Mouse (Mus musculus) MEL (cell line): ENCODE data around the gene Tgds. TPM values are rescaled to one million over a fixed set of nuclear protein-coding genes. Genes with fewer than 3 reads are reported as not detected.
"Not testable (repeated sequence)": the region's sequence is repeated elsewhere in the genome, so short reads cannot be mapped to it uniquely, and the experiment has no call there.

Source experiments
- DNase-seq: peaks from one replicate; pipeline ENCODE4 v3.0.0; 2011; ENCODE audit warnings: low read depth, low spot score
- H3K27ac ChIP-seq: 2 replicates; pipeline ENCODE4 v1.5.1; 2012; ENCODE audit warnings: low read depth, mild to moderate bottlenecking, control low read depth, low read length, moderate library complexity; ENCODE audit not compliant: control insufficient read depth
- H3K27me3 ChIP-seq, 2 experiments: fragments of 150-350 bp in 1 of 2; sonication (generic) in 1 of 2; 2 replicates each; pipeline ENCODE4 v1.6.1; 2012; ENCODE audit warnings: low read length in 2 of 2, mild to moderate bottlenecking in 2 of 2, improper control_type of control experiment in 1 of 2, moderate library complexity in 1 of 2; ENCODE audit not compliant: insufficient read depth in 2 of 2, control insufficient read depth in 1 of 2
- H3K36me3 ChIP-seq, 2 experiments: 2 replicates each; pipeline ENCODE4 v1.6.1; 2012 to 2014; ENCODE audit warnings: low read length in 2 of 2, improper control_type of control experiment in 1 of 2, inconsistent platforms in 1 of 2, mild to moderate bottlenecking in 1 of 2; ENCODE audit not compliant: insufficient read depth in 2 of 2, control insufficient read depth in 1 of 2
- H3K4me1 ChIP-seq, 2 experiments: fragments of 150-350 bp in 1 of 2; sonication (generic) in 1 of 2; 2 replicates each; pipeline ENCODE4 v1.6.1; 2012; ENCODE audit warnings: low read length in 2 of 2, improper control_type of control experiment in 1 of 2, mild to moderate bottlenecking in 1 of 2; ENCODE audit not compliant: insufficient read depth in 2 of 2, control insufficient read depth in 1 of 2
- H3K4me3 ChIP-seq, 2 experiments: fragments of 150-350 bp in 1 of 2; sonication (generic) in 1 of 2; 2 replicates each; pipeline ENCODE4 v1.5.1; 2012; ENCODE audit warnings: low read depth in 2 of 2, low read length in 2 of 2, mild to moderate bottlenecking in 2 of 2, moderate library complexity in 2 of 2, control low read depth in 1 of 2, improper control_type of control experiment in 1 of 2; ENCODE audit not compliant: control insufficient read depth in 1 of 2, insufficient read depth in 1 of 2
- H3K79me2 ChIP-seq: 2 replicates; pipeline ENCODE4 v1.6.1; 2012; ENCODE audit warnings: mild to moderate bottlenecking, low read length, moderate library complexity; ENCODE audit not compliant: control insufficient read depth, poor library complexity, insufficient read depth
- H3K9ac ChIP-seq: 2 replicates; pipeline ENCODE4 v1.6.1; 2012; ENCODE audit warnings: low read depth, mild to moderate bottlenecking, control low read depth, low read length, moderate library complexity; ENCODE audit not compliant: control insufficient read depth, poor library complexity, severe bottlenecking
- H3K9me3 ChIP-seq: fragments of 150-350 bp; sonication (generic); replicated peaks from 2 replicates; pipeline ENCODE4 v1.6.1; 2012; ENCODE audit warnings: mild to moderate bottlenecking, low read length, improper control_type of control experiment, moderate library complexity; ENCODE audit not compliant: insufficient read depth
- CTCF ChIP-seq, 3 experiments: IDR thresholded peaks in 2 of 3; conservative IDR thresholded peaks in 1 of 3; 2 replicates each; pipeline ENCODE4 v1.5.1; 2011 to 2012; ENCODE audit warnings: low read length in 3 of 3, low read depth in 2 of 3, mild to moderate bottlenecking in 2 of 3, improper control_type of control experiment in 1 of 3, inconsistent platforms in 1 of 3, mixed read lengths in 1 of 3, moderate library complexity in 1 of 3; ENCODE audit not compliant: control insufficient read depth in 1 of 3, insufficient read depth in 1 of 3, poor library complexity in 1 of 3, severe bottlenecking in 1 of 3
- JUND ChIP-seq: IDR thresholded peaks from 2 replicates; pipeline ENCODE4 v1.6.1; 2011; ENCODE audit warnings: low read depth, mild to moderate bottlenecking, improper control_type of control experiment, low read length
- MAX ChIP-seq: IDR thresholded peaks from 2 replicates; pipeline ENCODE4 v1.6.1; 2011; ENCODE audit warnings: low read length, improper control_type of control experiment
- MAZ ChIP-seq: IDR thresholded peaks from 2 replicates; pipeline ENCODE4 v1.6.1; 2012; ENCODE audit warnings: low read depth, mild to moderate bottlenecking, inconsistent platforms, low read length, improper control_type of control experiment
- MEF2A ChIP-seq: IDR thresholded peaks from 2 replicates; pipeline ENCODE4 v1.6.1; 2014; ENCODE audit warnings: low read depth, mild to moderate bottlenecking, inconsistent platforms, low read length, improper control_type of control experiment; ENCODE audit not compliant: poor library complexity, insufficient replicate concordance, severe bottlenecking; ENCODE audit errors: extremely low read depth
- MYC ChIP-seq: IDR thresholded peaks from 2 replicates; pipeline ENCODE4 v1.6.1; 2011; ENCODE audit warnings: low read depth, mild to moderate bottlenecking, low read length, improper control_type of control experiment, moderate library complexity
- POLR2AphosphoS5 ChIP-seq: IDR thresholded peaks from 2 replicates; pipeline ENCODE4 v1.6.1; 2012; ENCODE audit warnings: low read depth, borderline replicate concordance, mild to moderate bottlenecking, inconsistent platforms, low read length, moderate library complexity, mixed read lengths
- RAD21 ChIP-seq: IDR thresholded peaks from 2 replicates; pipeline ENCODE4 v1.6.1; 2011; ENCODE audit warnings: mild to moderate bottlenecking, low read depth, low read length, improper control_type of control experiment
- RCOR1 ChIP-seq: IDR thresholded peaks from 2 replicates; pipeline ENCODE4 v1.6.1; 2012; ENCODE audit warnings: low read depth, mild to moderate bottlenecking, inconsistent platforms, low read length, improper control_type of control experiment
- SIN3A ChIP-seq: IDR thresholded peaks from 2 replicates; pipeline ENCODE4 v1.6.1; 2012; ENCODE audit warnings: low read length, improper control_type of control experiment, inconsistent platforms
- SMC3 ChIP-seq: IDR thresholded peaks from 2 replicates; pipeline ENCODE4 v1.6.1; 2011; ENCODE audit warnings: low read depth, low read length, improper control_type of control experiment
- TAL1 ChIP-seq: IDR thresholded peaks from 2 replicates; pipeline ENCODE4 v1.6.1; 2012; ENCODE audit warnings: mild to moderate bottlenecking, inconsistent platforms, low read length, moderate library complexity, mixed read lengths
- ZC3H11A ChIP-seq: IDR thresholded peaks from 2 replicates; pipeline ENCODE4 v1.6.1; 2012; ENCODE audit warnings: low read depth, mild to moderate bottlenecking, inconsistent platforms, low read length, improper control_type of control experiment
- ZKSCAN1 ChIP-seq: IDR thresholded peaks from 2 replicates; pipeline ENCODE4 v1.6.1; 2012; ENCODE audit warnings: low read depth, mild to moderate bottlenecking, inconsistent platforms, low read length, improper control_type of control experiment, moderate library complexity
- polyA plus RNA-seq, 2 experiments: library from polyadenylated mRNA; stranded (reverse) in 1 of 2; unstranded in 1 of 2; fragments of >175 nt in 1 of 2; fragments of >200 nt in 1 of 2; gene quantifications; 2 replicates each; pipeline versions ENCODE4 v1.2.1 to v1.2.4; 2012; ENCODE audit warnings: low replicate concordance in 2 of 2, low read depth in 1 of 2; ENCODE audit not compliant: insufficient read length in 2 of 2, insufficient read depth in 1 of 2, missing spikeins in 1 of 2
- total RNA-seq: library from RNA; depleted of rRNA; stranded (reverse); fragments of 300-350 nt; gene quantifications from 2 replicates; pipeline ENCODE4 v1.2.3, GENCODE M21; 2012

Gene Tgds
- total and polyA plus RNA-seq, 3 experiments: 11.3 to 13.4 TPM; not detected in 1

GRCm38 (mm10) chr14:118157146-118157545, 24.6 kb upstream of the Tgds start:
- no peaks in the 10 kb centered on the region for H3K79me2 ChIP-seq
- H3K27ac ChIP-seq: no peak overlapping the region
- no peaks in the 10 kb centered on the region for H3K36me3 ChIP-seq
- H3K27me3 ChIP-seq: no peaks in the 10 kb centered on the region
- H3K4me3 ChIP-seq: no peak overlapping the region
- no peaks in the 10 kb centered on the region for H3K9me3 ChIP-seq
- no peaks in the 10 kb centered on the region for H3K4me1 ChIP-seq
- DNase-seq: peak; percentile 46
- no peak overlapping the region for H3K9ac ChIP-seq
- TF ChIP-seq SIN3A: no peak
- TF ChIP-seq RAD21: peak; percentile 48
- no peak for TF ChIP-seq MEF2A
- TF ChIP-seq POLR2AphosphoS5: no peak
- TF ChIP-seq ZC3H11A: peak; percentile 26; the same call in 1 of the 2 replicates
- TF ChIP-seq SMC3: peak; percentile 64
- TF ChIP-seq CTCF (IDR thresholded peaks at IDR 0.05 in 2 of 3, conservative IDR thresholded peaks at IDR 0.05 in 1 of 3; ENCODE audit: control insufficient read depth in 1 of 3, insufficient read depth in 1 of 3, low read depth in 2 of 3, low read length in 3 of 3, poor library complexity in 1 of 3, severe bottlenecking in 1 of 3): peak; percentile 74 to 84 (median 81)

GRCm38 (mm10) chr14:118156740-118157139, 24.2 kb upstream of the Tgds start:
- Histone ChIP-seq H3K27ac (no peak overlapping the region), H3K79me2 (no peaks in the 10 kb centered on the region), H3K9ac (no peak overlapping the region), H3K9me3 (no peaks in the 10 kb centered on the region), H3K27me3 (no peaks in the 10 kb centered on the region), H3K4me1 (no peaks in the 10 kb centered on the region), H3K4me3 (no peak overlapping the region), H3K36me3 (no peaks in the 10 kb centered on the region)
- no peak for DNase-seq
- TF ChIP-seq MYC: no peak

DNA sequence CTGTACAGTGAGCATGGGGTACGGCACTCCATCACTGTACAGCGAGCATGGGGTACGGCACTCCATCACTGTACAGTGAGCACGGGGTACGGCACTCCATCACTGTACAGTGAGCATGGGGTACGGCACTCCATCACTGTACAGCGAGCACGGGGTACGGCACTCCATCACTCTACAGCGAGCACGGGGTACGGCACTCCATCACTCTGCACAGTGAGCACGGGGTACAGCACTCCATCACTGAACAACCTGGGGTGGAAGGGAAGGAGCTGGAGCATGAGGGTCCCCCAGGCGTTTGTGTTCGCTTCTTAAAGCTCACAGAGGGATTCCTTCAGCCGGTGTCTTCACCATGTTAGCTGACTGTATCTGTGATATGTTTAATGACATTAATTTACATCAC, 23.5 kb upstream of the Tgds start:
- H3K9ac ChIP-seq, H3K79me2 ChIP-seq, H3K9me3 ChIP-seq, H3K36me3 ChIP-seq, H3K27ac ChIP-seq, H3K4me1 ChIP-seq, DNase-seq, H3K27me3 ChIP-seq, H3K4me3 ChIP-seq: not testable (repeated sequence)

- Histone ChIP-seq H3K4me1 (no peaks in the 10 kb centered on the region), H3K9ac (no peak overlapping the region), H3K27me3 (no peaks in the 10 kb centered on the region), H3K79me2 (no peaks in the 10 kb centered on the region), H3K9me3 (no peaks in the 10 kb centered on the region), H3K4me3 (no peak overlapping the region), H3K27ac (no peak overlapping the region), H3K36me3 (no peaks in the 10 kb centered on the region)
- no peak for DNase-seq
- no peak for TF ChIP-seq TAL1
- no peak for TF ChIP-seq JUND
- no peak for TF ChIP-seq ZC3H11A
- TF ChIP-seq MAZ: no peak
- TF ChIP-seq MAX: no peak
- TF ChIP-seq ZKSCAN1: no peak
- no peak for TF ChIP-seq RCOR1
- TF ChIP-seq, all 39 proteins: peak for 0
Observed at GRCm38 (mm10) chr14:118152294-118152651, 19.7 kb upstream of the Tgds start.
